Mouse (Mus musculus): ENCODE measurements around the gene Napsa. TPM values are rescaled to one million over a fixed set of nuclear protein-coding genes. Genes with fewer than 3 reads are reported as not detected.

Napsa gene
- polyA plus RNA-seq, 1 experiment from 2014 or later, result 1.2 TPM

DNA sequence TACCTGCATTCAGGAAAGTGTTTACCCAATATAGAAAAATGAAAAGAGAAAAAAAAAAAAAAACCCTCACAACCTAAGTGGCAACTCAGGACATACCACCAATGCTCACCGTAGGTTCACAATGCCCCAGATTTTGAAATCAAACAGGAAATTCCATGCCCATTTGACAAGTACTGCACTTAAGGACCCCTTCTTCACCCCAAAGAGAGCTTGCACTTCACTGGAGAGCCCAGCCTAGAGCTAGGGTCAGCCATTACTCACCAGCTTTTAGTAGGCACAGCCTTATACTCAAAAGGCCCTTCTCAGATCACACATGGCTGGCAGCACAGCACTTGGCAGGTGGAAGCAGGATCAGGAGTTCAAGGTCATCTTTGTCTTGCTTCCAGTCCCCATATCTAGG, 11.0 kb downstream of the Napsa start:
- H3K27ac ChIP-seq, result no peak overlapping the region
- ATAC-seq (ENCODE audit: low FRiP score), result no peak
- H3K4me2 ChIP-seq (replicated peaks), result no peak overlapping the region
- no peaks in the 10 kb centered on the region for H3K36me3 ChIP-seq
- H3K4me3 ChIP-seq, result no peak overlapping the region
- H3K27me3 ChIP-seq, result peaks cover 22% of the 10 kb centered on the region
- peaks cover 9% of the 10 kb centered on the region for H3K4me1 ChIP-seq
- 86% methylated on average over 1 of the region's 1 CpGs for WGBS
- 0 out of 2 replicates have a peak, but pooled peaks cover 4% of the 10 kb centered on the region for H3K9me3 ChIP-seq (replicated peaks)
- H3K9ac ChIP-seq, result no peak overlapping the region

DNA sequence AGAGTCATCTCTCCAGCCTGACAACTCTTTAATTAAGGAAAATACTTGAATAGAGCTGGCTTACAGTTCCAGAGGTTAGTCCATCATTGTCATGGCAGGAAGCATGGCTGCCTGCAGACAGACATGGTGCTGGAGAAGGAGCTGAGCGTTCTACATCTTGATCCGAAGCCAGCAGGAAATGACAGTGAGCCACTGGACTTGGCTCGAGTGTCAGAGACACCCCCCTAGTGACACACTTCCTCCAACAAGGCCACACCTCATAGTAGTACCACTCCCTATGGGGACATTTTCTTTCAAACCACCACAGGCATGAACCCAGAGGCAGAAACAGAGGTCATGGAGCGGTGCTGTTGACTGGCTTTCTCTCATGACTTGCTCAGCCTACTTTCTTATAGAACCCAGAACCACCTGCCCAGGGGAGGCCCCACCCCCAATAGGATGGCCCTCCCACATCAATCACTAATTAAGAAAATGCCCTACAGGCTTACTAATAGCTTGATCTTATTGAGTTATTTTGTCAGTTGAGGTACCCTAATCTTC, 12.2 kb downstream of the Napsa start:
- Histone ChIP-seq H3K4me1 (peaks cover 19% of the 10 kb centered on the region), H3K27ac (no peak overlapping the region), H3K36me3 (no peaks in the 10 kb centered on the region), H3K4me2 (replicated peaks) (no peak overlapping the region), H3K9ac (no peak overlapping the region), H3K9me3 (replicated peaks) (no peaks in the 10 kb centered on the region), H3K27me3 (peaks cover 29% of the 10 kb centered on the region), H3K4me3 (no peak overlapping the region)
- ATAC-seq (ENCODE audit: low FRiP score), result no peak
- WGBS, result 88% methylated on average over 4 of the region's 4 CpGs

DNA sequence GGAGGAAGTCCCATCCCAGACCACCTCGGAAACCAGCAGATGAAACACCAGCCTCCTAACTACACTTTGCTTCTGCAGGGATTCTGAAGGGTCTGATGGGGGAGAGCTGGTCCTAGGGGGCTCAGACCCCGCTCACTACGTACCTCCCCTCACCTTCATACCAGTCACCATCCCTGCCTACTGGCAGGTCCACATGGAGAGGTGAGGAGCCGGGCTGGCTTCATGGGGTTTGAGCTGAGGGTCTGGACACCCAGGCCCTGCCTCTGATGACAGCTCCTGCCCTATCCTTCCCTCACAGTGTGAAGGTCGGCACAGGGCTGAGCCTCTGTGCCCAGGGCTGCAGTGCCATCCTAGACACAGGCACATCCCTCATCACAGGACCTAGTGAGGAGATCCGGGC, 12.7 kb downstream of the Napsa start:
- Histone ChIP-seq H3K4me2 (replicated peaks) (no peak overlapping the region), H3K9me3 (replicated peaks) (no peaks in the 10 kb centered on the region), H3K4me1 (peaks cover 25% of the 10 kb centered on the region), H3K27ac (no peak overlapping the region), H3K9ac (no peak overlapping the region), H3K27me3 (peaks cover 33% of the 10 kb centered on the region), H3K36me3 (no peaks in the 10 kb centered on the region), H3K4me3 (no peak overlapping the region)
- ATAC-seq (ENCODE audit: low FRiP score), result no peak
- 86% methylated on average over 6 of the region's 6 CpGs for WGBS

DNA sequence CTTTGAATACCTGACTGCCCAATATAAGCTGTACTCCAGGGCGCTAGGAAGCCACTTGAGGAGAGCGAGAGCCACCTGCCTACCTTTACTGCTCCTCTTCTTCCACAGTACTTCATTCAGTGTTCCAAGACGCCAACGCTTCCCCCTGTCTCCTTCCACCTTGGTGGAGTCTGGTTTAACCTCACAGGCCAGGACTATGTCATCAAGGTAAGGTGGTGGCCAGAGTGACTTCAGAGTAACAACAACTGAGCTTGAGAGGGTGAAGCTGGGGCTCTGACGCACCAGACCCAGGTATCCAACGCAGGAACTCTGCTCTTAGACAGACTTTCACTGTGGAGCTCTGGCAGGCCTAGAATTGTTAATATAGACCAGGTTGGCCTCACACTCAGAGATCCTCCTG, 13.4 kb downstream of the Napsa start:
- WGBS, result 96% methylated on average over 6 of the region's 6 CpGs
- Histone ChIP-seq H3K9ac (no peak overlapping the region), H3K4me2 (replicated peaks) (no peak overlapping the region), H3K4me3 (no peak overlapping the region), H3K27ac (no peak overlapping the region), H3K36me3 (no peaks in the 10 kb centered on the region), H3K27me3 (peaks cover 33% of the 10 kb centered on the region), H3K9me3 (replicated peaks) (no peaks in the 10 kb centered on the region), H3K4me1 (peaks cover 29% of the 10 kb centered on the region)
- no peak for ATAC-seq (ENCODE audit: low FRiP score)

DNA sequence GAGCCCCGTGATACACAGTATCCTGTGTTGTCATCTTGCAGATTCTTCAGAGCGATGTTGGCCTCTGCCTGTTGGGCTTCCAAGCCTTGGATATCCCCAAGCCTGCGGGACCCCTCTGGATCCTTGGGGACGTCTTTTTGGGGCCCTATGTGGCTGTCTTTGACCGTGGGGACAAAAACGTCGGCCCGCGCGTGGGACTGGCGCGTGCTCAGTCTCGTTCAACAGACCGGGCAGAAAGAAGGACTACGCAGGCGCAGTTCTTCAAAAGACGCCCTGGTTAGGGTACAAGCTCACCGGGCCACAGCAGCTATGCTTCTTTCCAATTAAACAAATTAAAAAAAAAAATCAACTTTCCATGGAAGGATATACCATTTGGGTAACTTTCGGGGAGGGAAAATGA, 14.3 kb downstream of the Napsa start:
- peak overlapping the region; percentile 98 for H3K4me2 ChIP-seq (replicated peaks)
- WGBS, result 8% methylated on average over 19 of the region's 19 CpGs
- ATAC-seq (ENCODE audit: low FRiP score), result no peak
- no peaks in the 10 kb centered on the region for H3K9me3 ChIP-seq (replicated peaks)
- H3K4me3 ChIP-seq, result peak overlapping the region; percentile 35
- H3K27ac ChIP-seq, result no peak overlapping the region
- H3K9ac ChIP-seq, result peak overlapping the region; percentile 49; the same call in 1 of the 2 replicates
- peaks cover 35% of the 10 kb centered on the region for H3K4me1 ChIP-seq
- peaks cover 35% of the 10 kb centered on the region for H3K27me3 ChIP-seq
- H3K36me3 ChIP-seq, result no peaks in the 10 kb centered on the region

DNA sequence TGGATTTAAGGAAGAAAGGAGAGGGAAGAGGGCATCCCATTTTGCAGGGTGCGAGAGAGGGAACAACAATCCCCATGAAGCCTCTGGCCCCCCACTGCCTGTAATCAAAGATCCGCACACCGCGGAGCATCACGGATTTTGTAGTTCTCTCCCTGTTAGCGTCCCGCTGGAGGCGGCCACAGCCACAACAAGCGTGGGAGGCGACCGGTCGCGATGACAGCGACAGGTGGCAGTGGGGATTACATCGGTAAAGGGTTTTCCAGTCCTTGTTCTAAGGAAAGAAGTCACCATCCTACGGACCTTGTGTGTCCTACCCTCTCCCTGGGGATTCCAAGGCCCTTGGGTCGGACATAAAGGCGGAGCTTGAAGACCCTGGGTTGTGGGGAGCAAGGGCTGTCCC, 14.8 kb downstream of the Napsa start:
- Histone ChIP-seq H3K4me1 (peaks cover 39% of the 10 kb centered on the region), H3K9me3 (replicated peaks) (no peaks in the 10 kb centered on the region), H3K27ac (no peak overlapping the region), H3K36me3 (no peaks in the 10 kb centered on the region), H3K9ac (peak overlapping the region; percentile 47), H3K4me2 (replicated peaks) (peak overlapping the region; percentile 98), H3K4me3 (peak overlapping the region; percentile 35), H3K27me3 (peaks cover 40% of the 10 kb centered on the region)
- under 1% methylated on average over 18 of the region's 18 CpGs for WGBS
- ATAC-seq (ENCODE audit: low FRiP score), result peak; percentile 24; the same call in 1 of the 2 replicates

DNA sequence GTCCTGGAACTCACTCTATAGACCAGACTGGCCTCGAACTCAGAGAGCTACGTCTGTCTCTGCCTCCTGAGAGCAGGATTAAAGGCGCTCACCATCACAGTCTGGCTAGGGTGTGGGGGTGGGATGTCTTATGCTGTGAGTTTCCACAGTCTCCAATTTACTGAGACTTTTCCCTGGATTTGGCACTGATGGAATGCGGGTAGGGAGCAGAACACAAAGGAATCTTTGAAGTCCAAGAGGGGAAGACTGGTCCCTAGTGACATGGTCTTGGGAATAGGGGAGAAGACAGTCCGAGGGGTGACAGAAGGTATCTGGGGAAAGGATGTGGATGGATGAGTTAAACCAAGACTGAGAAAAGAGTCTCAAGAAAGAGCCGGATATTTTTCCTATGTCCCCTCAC, 15.5 kb downstream of the Napsa start:
- Histone ChIP-seq H3K4me2 (replicated peaks) (peak overlapping the region; percentile 98), H3K9ac (no peak overlapping the region; the same call in 1 of the 2 replicates), H3K27ac (no peak overlapping the region), H3K36me3 (no peaks in the 10 kb centered on the region), H3K4me1 (peaks cover 46% of the 10 kb centered on the region), H3K9me3 (replicated peaks) (no peaks in the 10 kb centered on the region), H3K4me3 (peak overlapping the region; percentile 35; the same call in 1 of the 2 replicates), H3K27me3 (peaks cover 47% of the 10 kb centered on the region)
- WGBS, result 36% methylated on average over 6 of the region's 6 CpGs
- ATAC-seq (ENCODE audit: low FRiP score), result no peak

DNA sequence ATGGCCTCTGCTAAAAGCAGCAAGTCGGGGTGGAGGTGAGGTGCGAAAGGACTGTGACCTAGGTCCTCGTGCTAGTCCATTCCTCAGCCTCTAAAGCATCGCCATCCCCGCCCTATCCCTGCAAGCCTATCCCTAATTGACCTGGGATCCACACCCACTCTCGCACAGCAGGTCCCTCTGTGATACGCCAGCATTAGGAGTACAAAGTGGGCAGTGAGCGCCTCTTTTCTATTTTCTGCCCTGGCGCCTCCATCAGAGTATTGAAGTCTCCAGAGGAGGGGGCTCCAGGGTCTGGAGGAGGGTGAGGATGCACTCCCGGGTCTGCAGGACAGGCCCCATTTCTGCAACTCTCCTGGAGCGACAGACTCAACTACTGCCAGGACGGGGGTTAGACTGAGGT, 16.2 kb downstream of the Napsa start:
- Histone ChIP-seq H3K36me3 (no peaks in the 10 kb centered on the region), H3K9ac (peak overlapping the region; percentile 65), H3K27me3 (peaks cover 54% of the 10 kb centered on the region), H3K4me2 (replicated peaks) (peak overlapping the region; percentile 98), H3K4me3 (peak overlapping the region; percentile 73), H3K4me1 (peaks cover 53% of the 10 kb centered on the region), H3K27ac (0 out of 2 replicates have a peak overlapping the region, but pooled peaks have one; percentile 57), H3K9me3 (replicated peaks) (no peaks in the 10 kb centered on the region)
- 10% methylated on average over 12 of the region's 12 CpGs for WGBS
- no peak for ATAC-seq (ENCODE audit: low FRiP score)

DNA sequence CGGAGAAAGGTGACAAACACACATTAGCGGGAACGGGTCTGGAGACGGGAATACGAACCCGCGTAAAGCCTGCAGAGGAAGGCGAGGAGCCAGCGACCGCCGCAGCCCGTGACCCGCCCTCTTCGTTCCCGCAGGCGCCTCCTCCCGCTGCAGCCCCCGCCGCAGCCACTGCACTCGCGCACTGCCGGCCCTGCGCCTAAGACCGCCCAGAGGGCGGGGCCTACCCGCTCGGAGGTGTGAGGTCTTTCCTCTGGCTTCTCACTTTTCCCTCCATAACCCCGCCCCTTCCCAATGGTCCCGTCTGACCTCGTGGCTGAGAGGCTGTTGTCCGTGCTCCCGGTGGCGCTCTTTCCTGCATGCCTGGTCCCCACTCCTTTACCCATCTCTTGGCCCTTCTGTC, 17.0 kb downstream of the Napsa start:
- H3K4me1 ChIP-seq, result peaks cover 60% of the 10 kb centered on the region
- H3K4me3 ChIP-seq, result peak overlapping the region; percentile 73
- no peaks in the 10 kb centered on the region for H3K36me3 ChIP-seq
- peak; percentile 14; the same call in 1 of the 2 replicates for ATAC-seq (ENCODE audit: low FRiP score)
- H3K9me3 ChIP-seq (replicated peaks), result no peaks in the 10 kb centered on the region
- H3K9ac ChIP-seq, result peak overlapping the region; percentile 65
- peak overlapping the region; percentile 98 for H3K4me2 ChIP-seq (replicated peaks)
- peaks cover 58% of the 10 kb centered on the region for H3K27me3 ChIP-seq
- H3K27ac ChIP-seq, result peak overlapping the region; percentile 57
- WGBS, result under 1% methylated on average over 32 of the region's 33 CpGs

DNA sequence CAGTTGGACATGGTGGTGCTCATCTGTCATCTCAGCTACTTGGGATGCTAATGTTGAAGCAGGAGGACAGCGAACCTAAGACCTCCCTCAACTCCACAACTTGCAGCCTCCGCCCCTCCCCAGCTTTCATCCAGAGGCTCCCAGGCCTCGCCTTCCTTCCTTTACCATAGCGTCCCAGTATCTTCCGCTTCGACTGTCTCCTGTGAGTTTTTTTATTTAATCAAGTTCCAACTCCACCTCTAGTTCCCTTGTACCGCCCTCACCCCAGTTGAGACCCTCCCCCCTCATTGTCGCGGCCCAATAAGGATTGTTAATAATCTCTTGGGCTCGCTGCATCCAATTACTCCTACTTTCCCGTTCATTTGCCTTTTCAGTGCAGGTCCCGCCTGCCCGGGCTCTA, 17.8 kb downstream of the Napsa start:
- ATAC-seq (ENCODE audit: low FRiP score), result no peak
- no peaks in the 10 kb centered on the region for H3K9me3 ChIP-seq (replicated peaks)
- H3K4me2 ChIP-seq (replicated peaks), result peak overlapping the region; percentile 98
- H3K4me1 ChIP-seq, result peaks cover 65% of the 10 kb centered on the region
- H3K4me3 ChIP-seq, result peak overlapping the region; percentile 73
- H3K9ac ChIP-seq, result peak overlapping the region; percentile 18; the same call in 1 of the 2 replicates
- H3K27ac ChIP-seq, result peak overlapping the region; percentile 57
- no peaks in the 10 kb centered on the region for H3K36me3 ChIP-seq
- WGBS, result 3% methylated on average over 13 of the region's 13 CpGs
- peaks cover 57% of the 10 kb centered on the region for H3K27me3 ChIP-seq

DNA sequence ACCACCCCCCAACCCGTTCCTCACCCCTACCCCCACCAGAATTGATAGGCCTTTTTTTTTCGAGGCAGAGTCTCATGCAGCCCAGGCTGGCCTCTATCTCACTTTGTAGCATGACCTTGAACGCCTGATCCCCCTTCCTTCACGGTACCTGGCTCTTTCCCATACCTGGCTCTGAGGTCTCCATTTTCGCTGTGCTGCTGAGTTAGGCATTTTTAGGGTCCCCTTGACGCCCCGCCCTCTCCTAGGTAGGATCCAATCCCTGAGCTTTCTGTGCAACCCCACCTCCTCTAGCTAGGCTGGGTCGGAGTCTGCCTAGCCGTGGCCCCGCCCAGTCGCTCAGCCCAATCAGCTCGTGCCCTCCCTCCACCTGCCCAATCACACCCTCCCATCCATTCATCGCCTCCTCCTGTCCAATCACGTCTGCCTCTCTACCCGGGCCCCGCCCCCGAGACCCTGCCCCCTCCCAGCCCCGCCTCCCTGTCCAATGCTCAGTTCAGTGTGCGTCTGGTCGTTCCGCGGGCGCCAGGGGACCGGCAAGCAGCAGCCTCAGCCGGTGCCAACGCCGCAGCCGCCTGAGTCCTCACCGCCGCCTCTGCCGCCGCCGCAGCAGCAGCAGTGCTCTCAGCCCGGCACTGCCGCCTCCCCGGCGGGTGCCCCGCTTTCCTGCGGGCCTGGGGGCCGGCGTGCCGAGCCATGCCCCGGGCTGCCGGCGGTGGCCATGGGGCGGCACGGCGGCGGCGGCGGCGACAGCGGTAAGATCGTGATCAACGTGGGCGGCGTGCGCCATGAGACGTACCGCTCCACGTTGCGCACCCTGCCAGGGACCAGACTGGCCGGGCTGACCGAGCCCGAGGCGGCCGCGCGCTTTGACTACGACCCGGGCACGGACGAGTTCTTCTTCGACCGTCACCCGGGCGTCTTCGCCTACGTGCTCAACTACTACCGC, 18.5 kb downstream of the Napsa start, which contains the start of gene Kcnc3:
TSS of gene Kcnc3 (plus strand) at position 263 of the 946 bp plus-strand sequence.
- WGBS, result under 1% methylated on average over 80 of the region's 80 CpGs
- Histone ChIP-seq H3K9ac (peak within 1 kb of the TSS; percentile 81), H3K27me3 (peaks cover 49% of the 10 kb centered on the region), H3K27ac (peak within 1 kb of the TSS; percentile 79), H3K4me3 (peak within 1 kb of the TSS; percentile 73), H3K36me3 (no peaks in the 10 kb centered on the region), H3K4me1 (peaks cover 65% of the 10 kb centered on the region), H3K9me3 (replicated peaks) (no peaks in the 10 kb centered on the region), H3K4me2 (replicated peaks) (peak within 1 kb of the TSS; percentile 98)
- ATAC-seq (ENCODE audit: low FRiP score), result peak; percentile 91

DNA sequence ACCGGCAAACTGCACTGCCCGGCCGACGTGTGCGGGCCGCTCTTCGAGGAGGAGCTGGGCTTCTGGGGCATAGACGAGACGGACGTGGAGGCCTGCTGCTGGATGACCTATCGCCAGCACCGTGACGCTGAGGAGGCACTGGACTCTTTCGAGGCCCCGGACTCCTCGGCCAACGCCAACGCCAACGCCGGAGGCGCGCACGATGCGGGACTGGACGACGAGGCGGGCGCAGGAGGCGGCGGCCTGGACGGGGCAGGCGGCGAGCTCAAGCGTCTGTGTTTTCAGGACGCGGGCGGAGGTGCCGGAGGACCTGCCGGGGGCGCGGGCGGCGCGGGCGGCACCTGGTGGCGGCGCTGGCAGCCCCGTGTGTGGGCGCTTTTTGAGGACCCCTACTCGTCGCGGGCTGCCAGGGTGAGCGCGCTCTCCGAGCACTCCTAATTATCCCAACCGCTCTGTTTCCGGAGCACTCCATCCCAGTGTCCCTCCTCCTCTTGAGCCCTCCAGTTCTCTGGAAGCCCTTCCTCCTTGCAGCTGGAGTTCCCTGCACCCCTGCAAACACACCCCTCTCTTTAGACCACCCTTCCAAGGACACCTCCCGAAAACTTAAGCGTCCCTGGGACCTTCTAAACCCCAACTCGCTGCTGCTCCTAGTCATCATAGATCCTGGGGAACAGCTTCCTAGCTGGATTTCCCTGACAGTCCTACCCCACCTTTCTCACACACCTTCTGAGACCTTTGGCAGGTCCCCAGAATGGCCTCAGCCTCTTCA, 19.4 kb downstream of the Napsa start:
- Histone ChIP-seq H3K9ac (peak overlapping the region; percentile 81), H3K27ac (no peak overlapping the region), H3K27me3 (peaks cover 48% of the 10 kb centered on the region), H3K4me2 (replicated peaks) (peak overlapping the region; percentile 98), H3K9me3 (replicated peaks) (no peaks in the 10 kb centered on the region), H3K36me3 (no peaks in the 10 kb centered on the region), H3K4me1 (peaks cover 65% of the 10 kb centered on the region), H3K4me3 (peak overlapping the region; percentile 73)
- ATAC-seq (ENCODE audit: low FRiP score), result no peak
- under 1% methylated on average over 60 of the region's 60 CpGs for WGBS
